Mouse (Mus musculus): ENCODE measurements at regions not wholly inside any gene's neighbourhood (a gene's known extent, or its start where the extent isn't known, plus 50 kb on each side); places are given as distances from the start of the nearest gene placed in this dataset.

DNA sequence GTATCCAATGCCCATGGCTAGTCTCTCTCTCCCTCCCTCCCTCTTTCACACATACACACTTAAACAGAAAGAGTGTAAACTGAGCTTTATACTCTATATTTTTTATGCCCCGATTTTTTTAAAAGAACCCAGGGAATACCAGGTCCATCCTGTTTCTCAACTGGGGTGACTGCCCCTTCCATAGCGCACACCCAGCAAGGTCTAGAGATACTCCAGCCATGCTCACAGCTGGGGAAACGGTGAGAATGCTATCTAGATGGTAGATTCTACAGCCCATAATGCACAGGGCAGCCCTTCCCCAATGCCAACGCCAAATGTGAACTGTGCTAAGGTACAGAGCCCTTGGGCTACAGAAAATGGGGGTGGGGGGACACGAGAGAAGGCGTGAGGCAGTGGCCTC, 51.2 kb upstream of the Tln2 start:
- TF ChIP-seq CTCF (IDR thresholded peaks at IDR 0.05): no peak

DNA sequence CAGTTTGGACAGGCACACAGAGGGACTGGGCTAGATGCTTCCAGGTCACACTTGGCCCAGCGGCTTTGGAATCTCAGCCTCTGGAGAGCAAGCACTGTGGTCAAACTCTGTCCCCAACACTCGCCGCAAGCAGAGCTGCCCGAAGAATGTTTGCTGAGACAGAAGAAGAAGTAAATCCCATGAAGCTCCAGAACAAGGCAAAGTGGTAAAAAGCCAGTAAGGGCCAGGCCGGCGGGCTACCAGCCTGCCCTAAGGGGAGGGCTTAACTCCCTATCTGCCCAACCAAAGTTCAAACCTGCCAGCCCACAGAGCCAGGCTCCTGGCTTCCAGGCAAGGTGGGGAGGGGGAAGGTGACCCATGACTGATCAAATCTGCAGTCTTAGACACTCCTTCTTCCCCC, 52.2 kb upstream of the Tln2 start:
- H3K27ac ChIP-seq: no peak overlapping the region; the same call in 1 of the 2 replicates

More for the DNA sequence above, 51.2 kb upstream of the Tln2 start:
- H3K4me3 ChIP-seq: no peak overlapping the region
- DNase-seq: no peak
- H3K27ac ChIP-seq: no peak overlapping the region
- intact Hi-C loops (cut with DNase I): no loop called here

DNA sequence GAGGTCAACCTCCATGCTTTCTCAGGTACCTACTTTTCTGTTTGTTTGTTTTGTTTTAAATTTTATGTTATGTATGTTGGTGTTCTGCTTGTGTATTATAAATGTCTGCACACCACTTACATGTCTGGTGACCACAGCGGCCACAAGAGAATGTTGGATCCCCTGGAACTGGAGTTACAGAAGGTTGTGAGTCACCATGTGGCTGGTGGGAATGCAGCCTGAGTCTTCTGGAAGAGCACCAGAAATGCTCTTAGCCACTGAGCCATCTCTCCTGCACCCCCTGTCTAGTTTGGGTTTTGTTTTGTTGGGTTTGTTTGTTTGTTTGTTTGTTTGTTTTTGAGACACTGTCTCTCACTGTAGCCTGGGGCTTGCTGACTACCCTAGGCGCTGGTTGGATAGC, 52.6 kb upstream of the Tln2 start:
- H3K4me3 ChIP-seq: no peak overlapping the region
- no peak overlapping the region; the same call in 1 of the 2 replicates for H3K27ac ChIP-seq
- TF ChIP-seq CTCF (IDR thresholded peaks at IDR 0.05): no peak
- DNase-seq: no peak
- intact Hi-C loops (cut with DNase I): no loop called here

More for the DNA sequence above, 52.2 kb upstream of the Tln2 start:
- no peak for TF ChIP-seq CTCF (IDR thresholded peaks at IDR 0.05)
- no peak overlapping the region for H3K4me3 ChIP-seq
- intact Hi-C loops (cut with DNase I): no loop called here
- no peak for DNase-seq

DNA sequence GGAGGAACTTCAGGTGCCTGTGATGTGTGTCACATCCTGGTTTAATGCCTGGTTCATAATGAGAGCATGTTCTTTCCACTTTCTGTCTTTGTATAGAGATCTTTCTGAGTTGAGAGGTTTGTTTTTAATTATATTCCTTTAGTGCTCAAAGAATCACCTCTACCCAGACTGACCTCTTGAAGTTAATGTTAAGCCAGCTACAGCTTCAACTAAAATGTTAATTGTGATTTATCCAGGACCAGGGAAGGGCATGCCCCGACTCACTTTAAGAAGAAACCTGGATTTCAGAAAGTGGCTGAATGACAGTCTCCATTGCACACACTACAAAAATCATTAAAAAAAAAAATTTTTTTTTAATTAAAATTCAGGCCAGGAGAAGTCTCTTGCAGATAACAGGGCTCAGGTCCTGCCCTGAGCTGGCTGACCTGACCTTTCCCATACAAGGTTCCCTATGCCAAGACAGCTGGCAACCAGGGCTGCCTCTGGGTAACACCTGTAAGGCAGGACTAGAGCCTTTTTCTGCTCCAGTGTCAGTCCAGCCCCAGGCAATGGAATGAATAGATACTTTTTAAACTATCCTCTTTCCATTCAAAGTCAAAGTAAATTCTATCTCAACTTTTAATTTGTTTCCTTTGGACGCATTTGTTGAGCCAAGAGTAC, 54.7 kb upstream of the Tln2 start:
- no peak for DNase-seq
- Histone ChIP-seq H3K27ac (no peak overlapping the region), H3K4me3 (no peak overlapping the region)
- intact Hi-C loops (cut with DNase I): no loop called here
- no peak for TF ChIP-seq CTCF (IDR thresholded peaks at IDR 0.05)

DNA sequence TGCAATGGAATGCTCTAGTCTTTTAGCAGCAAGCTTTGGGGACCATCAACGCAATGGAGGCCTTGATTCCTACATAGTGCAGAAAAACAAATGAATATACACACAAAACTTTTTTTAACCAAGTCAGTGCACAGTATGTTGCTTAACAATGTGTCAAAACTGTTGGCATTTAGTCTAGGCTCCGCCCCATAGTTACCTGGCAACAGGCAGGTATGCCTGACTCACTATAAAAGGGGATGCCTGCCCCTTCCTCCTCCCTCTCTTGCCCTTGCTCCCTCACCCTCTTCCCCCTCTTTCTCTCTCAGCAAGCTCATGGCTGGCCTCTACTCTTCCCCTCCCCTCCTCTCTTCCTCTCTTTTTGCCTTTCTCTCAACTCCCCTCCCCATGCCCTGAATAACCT, 56.7 kb upstream of the Tln2 start:
- Histone ChIP-seq H3K27ac (no peak overlapping the region), H3K4me3 (no peak overlapping the region)
- no peak for TF ChIP-seq CTCF (IDR thresholded peaks at IDR 0.05)
- intact Hi-C loops (cut with DNase I): no loop called here
- DNase-seq: no peak

DNA sequence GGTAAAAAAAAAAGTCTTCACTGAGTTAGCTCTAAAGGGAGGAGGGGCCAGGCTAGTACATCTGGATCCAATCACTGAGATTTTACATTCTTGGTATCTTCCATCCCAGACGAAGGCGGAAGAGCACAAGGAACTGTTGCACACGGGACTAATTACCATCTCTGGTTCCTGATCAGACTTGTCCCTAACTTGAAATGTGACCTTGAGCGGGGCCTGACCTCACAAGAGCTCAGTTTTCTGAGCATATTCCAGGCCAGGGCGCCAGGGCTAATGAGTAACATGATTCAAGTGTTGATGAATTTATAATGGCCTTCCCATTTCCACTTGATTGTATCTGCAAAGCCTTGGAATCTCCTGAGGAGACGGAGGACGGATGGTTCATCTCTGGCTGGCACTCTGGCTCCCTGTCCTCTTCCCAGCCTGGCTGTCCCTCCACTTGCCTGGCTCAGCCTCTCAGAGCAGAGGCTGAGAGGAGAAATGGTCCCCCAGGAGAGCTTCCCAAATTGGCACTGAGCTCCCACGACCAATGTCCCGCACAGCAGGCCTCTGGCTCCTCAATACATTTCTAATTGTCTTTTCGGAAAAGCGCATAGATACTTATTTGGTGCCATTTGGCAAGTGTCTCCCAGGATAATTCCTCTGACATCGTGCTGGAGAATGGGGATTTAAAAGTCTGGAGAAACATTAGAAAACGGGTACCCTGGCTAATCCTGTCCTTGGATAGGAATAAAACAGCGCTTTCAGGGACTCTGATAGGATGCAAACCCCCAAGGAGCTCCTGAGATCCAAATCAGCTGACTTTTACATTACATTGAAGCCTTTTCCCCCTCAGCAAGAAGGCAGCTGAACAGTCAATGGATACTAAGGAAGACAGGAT, 58.1 kb upstream of the Tln2 start:
- intact Hi-C loops (cut with DNase I): no loop called here
- no peak for DNase-seq
- H3K4me3 ChIP-seq: no peak overlapping the region
- no peak for TF ChIP-seq CTCF (IDR thresholded peaks at IDR 0.05)
- peak overlapping the region; percentile 6; the same call in 1 of the 2 replicates for H3K27ac ChIP-seq

DNA sequence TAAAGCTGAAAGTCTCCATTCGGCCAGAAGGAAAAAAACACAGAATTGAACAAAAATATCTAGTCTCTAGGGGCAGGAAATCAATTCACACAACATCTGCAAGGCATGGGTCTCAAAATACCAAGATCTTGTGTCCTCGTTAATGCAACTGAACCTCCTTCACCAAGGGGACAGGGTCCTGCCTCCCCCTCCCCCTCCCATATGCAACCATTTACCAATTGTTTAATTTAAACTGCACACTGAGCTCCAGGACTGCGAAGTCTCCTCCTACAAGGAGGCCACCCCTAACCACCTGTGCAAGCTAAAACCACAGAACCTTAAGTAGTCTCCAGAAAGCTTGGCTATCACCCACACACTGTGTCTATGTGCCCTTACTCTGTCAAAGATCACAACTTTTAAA, 61.4 kb upstream of the Tln2 start:
- intact Hi-C loops (cut with DNase I): no loop called here
- no peak for TF ChIP-seq CTCF (IDR thresholded peaks at IDR 0.05)
- no peak for DNase-seq
- Histone ChIP-seq H3K4me3 (no peak overlapping the region), H3K27ac (no peak overlapping the region)

DNA sequence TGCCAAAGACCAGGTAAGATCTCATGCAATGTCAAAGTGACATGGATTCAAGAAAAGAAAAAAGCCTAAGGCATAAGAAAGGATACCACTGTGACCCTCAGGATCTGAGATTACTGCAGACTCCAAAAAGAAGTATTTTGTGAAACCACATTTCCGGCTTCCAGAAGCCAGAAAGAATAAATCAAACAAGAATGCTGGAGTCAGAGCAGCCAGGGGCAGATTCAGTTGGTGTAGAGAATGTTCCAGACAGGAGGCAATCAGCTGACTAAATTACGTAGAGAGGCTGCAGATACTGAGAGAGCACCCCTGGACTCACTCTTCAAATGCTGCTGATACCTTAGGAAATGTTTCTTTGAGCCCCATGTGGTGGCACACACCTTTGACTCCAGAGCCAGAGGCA, 67.7 kb upstream of the Tln2 start:
- no peak for TF ChIP-seq CTCF (IDR thresholded peaks at IDR 0.05)
- no peak for DNase-seq
- H3K27ac ChIP-seq: no peak overlapping the region
- no peak overlapping the region for H3K4me3 ChIP-seq
- intact Hi-C loops (cut with DNase I): no loop called here

DNA sequence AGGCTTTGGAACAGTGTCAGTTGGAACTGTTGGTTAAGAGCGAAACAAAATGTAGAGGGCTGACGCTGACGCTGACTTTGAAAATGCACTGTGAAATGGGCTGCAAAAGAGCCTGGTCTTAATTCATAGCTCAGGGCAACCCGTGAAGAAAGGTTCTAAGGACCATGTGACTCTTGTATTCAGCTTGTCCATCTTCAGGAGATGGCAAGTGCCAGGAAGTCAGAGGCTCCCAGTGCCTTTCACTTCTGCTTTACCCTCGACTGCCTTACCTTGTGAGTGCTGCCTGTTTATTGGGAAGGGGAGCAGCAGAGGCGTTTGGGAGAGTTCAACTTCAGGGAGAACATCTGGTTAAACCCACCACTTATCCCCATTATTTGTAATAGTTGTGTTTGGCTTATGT, 70.1 kb upstream of the Tln2 start:
- peak overlapping the region; percentile 61 for H3K4me3 ChIP-seq
- intact Hi-C loops (cut with DNase I): loop anchor here (5.0 kb wide), 3 partner anchors 47 to 312 kb away; no protein-coding TSS in a partner anchor
- DNase-seq: no peak
- TF ChIP-seq CTCF (IDR thresholded peaks at IDR 0.05): no peak
- H3K27ac ChIP-seq: peak overlapping the region; percentile 65

DNA sequence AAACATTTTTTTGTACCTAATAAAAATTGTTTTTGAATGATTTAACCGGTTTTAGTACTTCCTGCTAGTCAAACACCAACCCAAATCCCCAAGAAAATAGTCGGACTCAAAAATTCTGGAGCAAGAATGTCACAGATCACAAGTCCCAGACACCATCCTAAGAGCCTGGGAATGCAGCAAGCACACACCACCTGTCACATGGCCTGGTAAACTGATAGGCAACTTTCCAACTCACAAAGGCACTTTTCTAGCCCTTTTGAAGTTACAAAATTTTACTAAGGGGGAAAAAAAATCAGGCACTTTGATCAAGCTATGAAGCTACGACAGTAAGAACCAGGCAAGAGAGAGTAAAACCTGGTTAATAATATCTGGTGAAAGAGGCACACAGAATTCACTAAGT, 70.7 kb upstream of the Tln2 start:
- H3K27ac ChIP-seq: peak overlapping the region; percentile 65; the same call in 1 of the 2 replicates
- no peak for DNase-seq
- intact Hi-C loops (cut with DNase I): loop anchor here (5.0 kb wide), 3 partner anchors 48 to 313 kb away; no protein-coding TSS in a partner anchor
- no peak overlapping the region for H3K4me3 ChIP-seq
- TF ChIP-seq CTCF (IDR thresholded peaks at IDR 0.05): no peak

DNA sequence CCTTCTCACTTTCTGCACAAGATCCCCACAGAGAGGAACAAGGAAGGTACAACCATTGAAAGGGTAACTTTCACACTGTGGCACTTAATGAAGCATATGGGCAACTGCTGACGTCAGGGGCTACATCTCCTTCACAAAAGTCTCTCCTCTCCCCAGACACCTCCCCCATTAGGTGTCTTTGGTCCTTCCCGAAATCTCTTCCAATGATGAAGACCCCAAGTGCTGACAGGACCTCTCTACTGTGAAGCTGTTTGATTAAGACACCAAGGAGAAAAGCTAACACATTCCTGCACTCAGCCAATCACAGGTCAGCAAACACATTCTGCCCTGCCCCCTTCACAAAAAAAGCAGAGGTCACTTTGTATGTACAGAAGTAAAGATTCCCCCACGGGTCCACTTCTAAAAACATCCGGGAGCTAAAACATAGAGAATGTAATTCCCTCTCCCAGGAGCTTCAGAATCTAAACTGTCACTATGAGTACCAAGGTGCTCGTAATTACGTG, 72.3 kb upstream of the Tln2 start:
- TF ChIP-seq CTCF (IDR thresholded peaks at IDR 0.05): no peak
- H3K27ac ChIP-seq: peak overlapping the region; percentile 96
- no peak for DNase-seq
- peak overlapping the region; percentile 96 for H3K4me3 ChIP-seq
- intact Hi-C loops (cut with DNase I): loop anchor here (5.0 kb wide), 3 partner anchors 49 to 314 kb away; no protein-coding TSS in a partner anchor

DNA sequence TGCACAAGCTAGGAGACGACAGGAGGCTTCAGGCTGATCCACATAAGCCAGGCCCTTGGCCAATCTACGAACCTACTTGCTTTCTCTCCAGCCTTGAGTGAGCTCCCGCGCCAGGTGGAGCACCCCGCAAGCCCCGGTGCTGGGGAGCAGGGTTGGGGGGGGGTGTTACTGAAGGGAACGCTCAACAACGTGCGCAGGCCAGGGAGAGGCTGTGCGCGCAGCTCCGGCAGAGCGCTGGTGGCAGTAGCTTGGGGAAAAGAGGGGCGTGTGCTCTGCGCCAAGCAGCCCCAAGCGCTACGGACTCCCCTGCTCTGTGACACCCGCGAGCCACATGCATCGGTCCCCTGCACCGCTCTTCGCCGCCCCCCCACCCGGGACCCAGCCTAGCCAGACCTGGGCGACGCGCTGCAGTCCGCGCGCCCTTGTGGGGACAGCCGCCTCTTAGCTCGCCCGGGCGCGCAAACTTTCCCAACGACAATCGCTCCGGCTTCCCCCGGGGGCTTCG, 73.1 kb upstream of the Tln2 start:
- no peak for TF ChIP-seq CTCF (IDR thresholded peaks at IDR 0.05)
- Histone ChIP-seq H3K27ac (peak overlapping the region; percentile 96), H3K4me3 (peak overlapping the region; percentile 96)
- intact Hi-C loops (cut with DNase I): loop anchor here (5.0 kb wide), 3 partner anchors 50 to 315 kb away; no protein-coding TSS in a partner anchor
- peak; percentile 57 for DNase-seq
